Mouse (Mus musculus) testis, adult 2 months (tissue): Measurements from ENCODE around the gene Hc.

Source experiments
- CTCF ChIP-seq: fragments of 200-500 bp; IDR thresholded peaks from 2 replicates; pipeline ENCODE4 v1.5.1; 2012; ENCODE audit warnings: low read depth, mild to moderate bottlenecking, inconsistent platforms, low read length, moderate library complexity; ENCODE audit not compliant: control insufficient read depth, insufficient read depth, insufficient replicate concordance
- POLR2A ChIP-seq: fragments of 200-500 bp; IDR thresholded peaks from 2 replicates; pipeline ENCODE4 v1.6.1; 2012; ENCODE audit warnings: low read depth, mild to moderate bottlenecking, inconsistent platforms, low read length, moderate library complexity; ENCODE audit not compliant: control insufficient read depth

DNA sequence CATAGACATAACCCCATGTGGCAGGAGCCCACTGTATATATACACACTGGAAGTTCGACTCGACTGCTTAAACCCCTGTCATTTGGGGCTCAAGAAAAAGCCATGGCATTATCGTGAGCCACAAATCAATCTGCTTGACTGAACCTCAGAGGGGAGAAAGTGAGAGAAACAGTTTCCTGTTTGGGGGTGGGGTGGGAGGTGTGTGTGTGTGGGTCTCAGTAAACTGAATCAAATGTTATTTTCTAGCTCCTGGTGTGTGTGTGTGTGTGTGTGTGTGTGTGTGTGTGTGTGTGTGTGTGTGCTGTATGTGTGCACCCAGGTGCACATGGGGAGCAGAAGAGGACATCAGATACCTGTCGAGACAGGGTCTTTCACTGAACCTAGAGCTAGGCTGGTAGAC lies 108.2 kb downstream of the Hc start:
- TF ChIP-seq POLR2A = no peak
- TF ChIP-seq CTCF = no peak
